Mouse (Mus musculus) heart, embryonic 12.5 days (tissue): ENCODE results near the gene Jade1. TPM values are rescaled to one million over a fixed set of nuclear protein-coding genes. Genes with fewer than 3 reads are reported as not detected.

Source experiments
- ATAC-seq: fragments of 200-750 bp; cut with Nextera tagmentation; 2 replicates; pipeline ENCODE4 v1.8.0; 2017; ENCODE audit warnings: moderate TSS enrichment, moderate library complexity; ENCODE audit not compliant: insufficient number of reproducible peaks, low FRiP score
- H3K27ac ChIP-seq: fragments of 300-500 bp; sonication (generic); 2 replicates; pipeline ENCODE4 v1.5.1; 2016; ENCODE audit warnings: mild to moderate bottlenecking, moderate library complexity; ENCODE audit not compliant: poor library complexity, severe bottlenecking
- H3K27me3 ChIP-seq: fragments of 300-500 bp; sonication (generic); replicated peaks from 2 replicates; pipeline ENCODE4 v1.6.1; 2016; ENCODE audit warnings: mild to moderate bottlenecking, moderate library complexity
- H3K36me3 ChIP-seq: fragments of 300-500 bp; sonication (generic); 2 replicates; pipeline ENCODE4 v1.6.1; 2016; ENCODE audit warnings: mild to moderate bottlenecking, moderate library complexity
- H3K4me1 ChIP-seq: fragments of 300-500 bp; sonication (generic); replicated peaks from 2 replicates; pipeline ENCODE4 v1.6.1; 2016; ENCODE audit warnings: mild to moderate bottlenecking
- H3K4me2 ChIP-seq: fragments of 300-500 bp; sonication (generic); 2 replicates; pipeline ENCODE4 v1.6.1; 2016; ENCODE audit warnings: mild to moderate bottlenecking, moderate library complexity
- H3K4me3 ChIP-seq: fragments of 300-500 bp; sonication (generic); 2 replicates; pipeline ENCODE4 v1.5.1; 2016; ENCODE audit warnings: mild to moderate bottlenecking
- H3K9ac ChIP-seq: fragments of 300-500 bp; sonication (generic); 2 replicates; pipeline ENCODE4 v1.6.1; 2016; ENCODE audit warnings: mild to moderate bottlenecking, moderate library complexity
- H3K9me3 ChIP-seq: fragments of 300-500 bp; sonication (generic); replicated peaks from 2 replicates; pipeline ENCODE4 v1.6.1; 2016; ENCODE audit warnings: mild to moderate bottlenecking, moderate library complexity
- WGBS: fragments of 180-500 bp; shearing (Covaris S2); methylation state at CpG from one replicate; pipeline ENCODE4 v1.1.7; 2016; 5-methylcytosine and 5-hydroxymethylcytosine counted together
- polyA plus RNA-seq: library from polyadenylated mRNA; unstranded; fragments of >200 nt; fragmentation: Nextera tagmentation; extraction: Ambion mirVana; gene quantifications from 2 replicates; pipeline ENCODE4 v1.2.1, GENCODE M21; 2016

Gene Jade1
- polyA plus RNA-seq, 1 experiment from 2014 or later = 19.3 TPM

DNA sequence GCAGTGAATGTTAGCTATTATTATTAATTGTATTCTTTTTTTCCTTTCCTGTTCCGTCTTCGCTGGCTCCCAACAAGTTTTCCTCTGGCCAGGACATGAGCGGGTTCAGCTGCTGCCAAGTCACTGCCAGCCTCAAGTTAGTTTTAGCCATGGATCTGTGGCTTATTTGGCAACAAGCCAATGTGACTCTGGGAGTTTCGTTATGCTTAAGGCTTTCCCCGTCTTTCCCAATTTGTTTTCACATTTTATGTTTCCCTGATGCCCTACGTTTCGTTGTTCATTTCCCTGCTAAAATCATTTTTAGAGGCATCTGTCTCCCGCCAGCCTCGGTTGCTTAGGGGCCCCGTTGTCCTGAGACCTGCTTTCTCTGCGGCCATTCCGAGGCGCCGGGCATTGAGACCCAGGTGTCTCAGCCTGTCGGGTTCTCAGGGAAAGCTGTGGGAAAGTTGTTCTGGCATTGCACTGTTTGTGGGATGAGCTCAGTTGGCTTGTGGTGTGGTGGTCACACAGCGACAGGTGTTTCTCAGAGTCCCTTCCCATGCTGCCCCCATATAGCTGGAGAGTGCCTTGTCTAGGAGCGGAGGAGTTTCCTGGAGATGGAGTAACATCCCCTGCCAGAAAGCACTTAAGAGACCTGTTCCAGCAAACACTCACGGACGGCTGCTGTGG is 33.8 kb downstream of the Jade1 start:
- peaks cover 65% of the 10 kb centered on the region for H3K4me1 ChIP-seq
- ATAC-seq = no peak
- WGBS = 86% methylated on average over 19 of the region's 19 CpGs

DNA sequence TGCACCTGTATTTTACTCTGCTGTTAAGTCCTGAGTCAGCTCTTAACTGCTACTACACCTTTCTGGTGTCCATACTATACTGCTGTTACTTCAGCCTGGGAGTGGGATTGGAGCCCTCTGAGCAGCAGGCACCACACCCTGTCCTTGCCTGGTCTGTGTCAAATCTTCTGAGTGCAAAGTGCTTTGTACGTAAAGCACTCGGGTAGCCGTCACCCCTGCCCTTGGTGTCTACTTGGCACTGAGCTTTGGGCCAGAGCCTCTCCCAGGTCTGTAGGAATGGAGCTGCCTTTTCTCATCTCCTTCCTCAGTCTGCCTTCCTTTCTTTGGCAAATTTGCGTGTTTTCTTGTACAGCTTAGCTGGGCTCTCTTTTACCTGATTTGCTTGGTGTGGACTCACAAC is 34.5 kb downstream of the Jade1 start:
- Histone ChIP-seq H3K4me2 (no peak overlapping the region), H3K9me3 (no peaks in the 10 kb centered on the region), H3K36me3 (peaks cover 34% of the 10 kb centered on the region), H3K9ac (no peak overlapping the region), H3K27ac (0 out of 2 replicates have a peak overlapping the region, but pooled peaks have one; percentile 1), H3K27me3 (no peaks in the 10 kb centered on the region), H3K4me3 (no peak overlapping the region), H3K4me1 (peaks cover 65% of the 10 kb centered on the region)
- WGBS = 57% methylated on average over 4 of the region's 4 CpGs
- no peak for ATAC-seq

More for the DNA sequence above, 33.8 kb downstream of the Jade1 start:
- no peak overlapping the region for H3K9ac ChIP-seq
- H3K36me3 ChIP-seq = peaks cover 28% of the 10 kb centered on the region
- 0 out of 2 replicates have a peak overlapping the region, but pooled peaks have one; percentile 1 for H3K27ac ChIP-seq
- H3K4me3 ChIP-seq = no peak overlapping the region
- H3K9me3 ChIP-seq = no peaks in the 10 kb centered on the region
- no peaks in the 10 kb centered on the region for H3K27me3 ChIP-seq
- H3K4me2 ChIP-seq = no peak overlapping the region

DNA sequence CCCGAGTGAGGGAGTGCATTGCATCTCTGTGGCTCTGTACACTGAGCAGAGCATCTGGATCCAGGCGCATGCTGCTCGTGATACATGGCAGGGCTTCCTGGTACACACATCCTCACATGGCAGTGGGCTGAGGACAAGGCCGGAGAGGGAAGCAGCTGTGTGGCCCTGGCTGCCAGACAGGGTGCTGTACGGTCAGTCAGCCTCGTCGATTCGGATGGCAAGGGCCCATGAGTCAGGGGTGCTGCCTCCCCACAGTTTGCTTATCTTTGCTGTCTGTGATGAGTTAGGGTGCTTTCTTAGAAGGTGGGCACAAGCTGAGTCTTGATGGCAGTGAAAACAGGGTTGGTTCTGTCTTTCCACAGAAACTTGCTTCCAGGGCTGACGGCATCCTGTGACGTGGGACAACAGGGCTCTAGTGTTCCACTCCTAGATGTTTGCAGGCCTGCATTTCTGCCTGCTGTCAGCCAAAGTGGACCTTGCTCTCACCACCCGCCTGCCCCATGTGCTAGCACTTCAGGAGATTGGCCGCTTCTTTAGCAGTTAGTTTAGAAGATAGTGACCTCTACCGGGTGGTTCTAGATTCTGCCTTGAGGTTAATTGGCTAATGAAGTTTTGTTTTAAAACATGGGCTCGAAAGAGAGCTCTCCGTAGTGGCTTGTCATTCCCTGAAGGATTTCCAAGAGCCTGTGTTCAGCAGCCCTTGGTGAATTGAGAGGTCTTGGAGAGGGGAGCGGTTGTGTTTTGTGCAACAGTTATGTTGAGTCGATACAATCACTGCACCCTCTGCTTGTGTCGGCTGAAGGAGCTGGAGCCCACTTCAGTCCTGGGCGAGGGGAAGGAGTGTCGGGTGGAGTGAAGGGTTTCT is 35.4 kb downstream of the Jade1 start:
- no peaks in the 10 kb centered on the region for H3K9me3 ChIP-seq
- 0 out of 2 replicates have a peak overlapping the region, but pooled peaks have one; percentile 8 for H3K27ac ChIP-seq
- H3K4me2 ChIP-seq = no peak overlapping the region
- H3K36me3 ChIP-seq = peaks cover 43% of the 10 kb centered on the region
- peaks cover 60% of the 10 kb centered on the region for H3K4me1 ChIP-seq
- H3K9ac ChIP-seq = 0 out of 2 replicates have a peak overlapping the region, but pooled peaks have one; percentile 0
- H3K27me3 ChIP-seq = no peaks in the 10 kb centered on the region
- 0 out of 2 replicates have a peak, but pooled peaks have one; percentile 33 for ATAC-seq
- no peak overlapping the region for H3K4me3 ChIP-seq
- 76% methylated on average over 20 of the region's 20 CpGs for WGBS

DNA sequence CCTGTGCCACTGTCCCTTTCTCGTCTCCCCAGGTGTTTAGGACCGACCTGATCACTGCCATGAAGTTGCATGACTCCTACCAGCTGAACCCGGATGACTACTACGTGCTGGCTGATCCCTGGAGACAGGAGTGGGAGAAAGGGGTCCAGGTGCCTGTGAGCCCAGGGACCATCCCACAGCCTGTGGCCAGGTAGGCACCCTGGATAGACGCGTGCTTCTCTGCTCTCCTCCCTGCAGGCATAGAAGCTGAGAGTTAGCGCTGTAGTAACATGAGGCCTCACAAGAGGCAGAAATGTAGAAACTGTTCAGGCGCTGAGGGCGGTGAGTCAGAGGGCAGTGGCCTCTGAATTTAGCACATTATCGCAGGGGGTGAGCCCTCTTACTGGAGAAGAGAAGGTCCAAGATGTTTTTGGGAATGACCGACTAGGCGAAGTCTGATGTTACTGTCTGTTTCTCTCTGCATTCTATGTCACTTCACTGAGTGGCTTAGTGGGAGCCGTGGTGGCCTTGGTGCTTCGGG is 36.2 kb downstream of the Jade1 start:
- Histone ChIP-seq H3K9ac (no peak overlapping the region), H3K36me3 (peaks cover 49% of the 10 kb centered on the region), H3K9me3 (no peaks in the 10 kb centered on the region), H3K27ac (0 out of 2 replicates have a peak overlapping the region, but pooled peaks have one; percentile 8), H3K27me3 (no peaks in the 10 kb centered on the region), H3K4me3 (no peak overlapping the region), H3K4me1 (peaks cover 54% of the 10 kb centered on the region), H3K4me2 (no peak overlapping the region)
- ATAC-seq = no peak
- 80% methylated on average over 14 of the region's 14 CpGs for WGBS

DNA sequence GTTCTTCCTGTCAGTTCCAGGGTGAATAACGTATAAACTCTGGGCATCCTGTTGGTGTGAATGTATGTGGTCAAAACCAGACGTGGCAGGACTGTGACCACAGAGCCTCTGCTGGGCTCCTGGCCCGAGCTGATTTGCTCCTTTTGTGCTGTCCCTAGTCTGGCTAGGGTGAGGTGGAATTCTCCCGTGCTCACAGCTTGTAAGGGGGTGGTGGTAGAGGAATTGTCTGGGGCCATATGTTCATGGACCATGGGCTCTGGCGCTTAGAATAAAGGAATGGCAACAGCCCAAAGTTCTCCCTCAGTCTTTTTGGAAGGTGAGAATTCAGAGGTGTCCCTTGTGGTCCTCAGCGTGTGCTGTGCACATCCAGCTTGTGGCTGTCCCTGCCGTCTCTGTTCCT is 37.3 kb downstream of the Jade1 start:
- no peaks in the 10 kb centered on the region for H3K27me3 ChIP-seq
- no peak overlapping the region for H3K9ac ChIP-seq
- no peak overlapping the region for H3K4me3 ChIP-seq
- H3K4me2 ChIP-seq = no peak overlapping the region
- 75% methylated on average over 7 of the region's 7 CpGs for WGBS
- peaks cover 43% of the 10 kb centered on the region for H3K4me1 ChIP-seq
- H3K9me3 ChIP-seq = no peaks in the 10 kb centered on the region
- ATAC-seq = no peak
- H3K36me3 ChIP-seq = peaks cover 59% of the 10 kb centered on the region
- no peak overlapping the region for H3K27ac ChIP-seq

DNA sequence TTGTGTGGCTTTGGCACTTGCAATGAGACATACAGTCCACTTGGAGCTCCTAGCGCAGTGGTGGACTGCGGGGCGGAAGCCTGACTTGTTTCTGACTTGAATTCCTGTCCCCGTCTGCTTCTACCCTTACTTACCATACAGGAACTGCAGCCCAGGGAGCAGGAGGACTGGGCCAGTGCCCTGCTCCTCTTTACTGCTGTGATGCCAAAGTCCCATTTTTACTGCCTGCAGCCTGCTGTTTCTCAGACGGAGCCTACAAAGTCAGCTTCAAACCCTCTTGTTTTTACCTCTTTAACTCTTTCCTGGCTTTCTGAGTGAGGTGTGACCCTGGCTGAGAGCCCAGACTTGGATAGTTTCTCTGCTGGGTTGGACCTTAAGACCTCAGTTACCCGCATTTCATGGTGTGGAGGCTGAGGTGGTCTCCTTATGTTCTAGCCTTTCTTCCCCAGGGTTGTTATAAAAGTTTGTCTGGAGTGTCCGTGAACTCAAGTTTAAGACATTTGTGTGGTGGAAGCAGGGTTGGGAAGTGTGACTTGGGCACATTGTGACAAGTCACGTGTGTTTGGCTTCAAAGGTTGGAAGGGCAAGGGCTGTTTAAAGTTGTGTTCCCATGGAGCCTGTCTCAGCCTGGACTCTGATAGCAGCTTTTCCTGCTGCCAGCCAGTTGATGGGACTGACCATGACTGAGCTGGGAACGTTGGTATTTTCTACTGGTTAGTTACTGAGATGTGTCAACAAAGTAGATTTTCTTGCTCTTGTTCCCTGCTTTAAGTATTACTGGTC is 38.8 kb downstream of the Jade1 start:
- Histone ChIP-seq H3K27me3 (no peaks in the 10 kb centered on the region), H3K4me2 (no peak overlapping the region), H3K27ac (no peak overlapping the region), H3K4me1 (peaks cover 41% of the 10 kb centered on the region), H3K4me3 (no peak overlapping the region), H3K9ac (no peak overlapping the region), H3K36me3 (peaks cover 59% of the 10 kb centered on the region), H3K9me3 (no peaks in the 10 kb centered on the region)
- ATAC-seq = no peak
- 83% methylated on average over 9 of the region's 9 CpGs for WGBS

DNA sequence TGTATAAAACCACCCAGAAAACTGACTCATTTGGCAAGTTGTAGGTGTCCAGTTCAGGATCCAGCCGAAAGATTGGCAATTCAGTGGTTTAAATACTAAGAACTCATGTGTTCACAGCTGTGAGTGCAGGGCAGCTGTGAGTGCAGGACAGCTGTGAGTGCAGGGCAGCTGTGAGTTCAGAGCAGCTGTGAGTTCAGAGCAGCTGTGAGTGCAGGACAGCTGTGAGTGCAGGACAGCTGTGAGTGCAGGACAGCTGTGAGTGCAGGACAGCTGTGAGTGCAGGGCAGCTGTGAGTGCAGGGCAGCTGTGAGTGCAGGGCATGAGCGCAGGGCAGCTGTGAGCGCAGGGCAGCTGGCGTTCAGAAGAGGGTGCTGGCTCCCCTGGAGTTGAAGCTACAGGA is 39.5 kb downstream of the Jade1 start:
- H3K9ac ChIP-seq = no peak overlapping the region
- 93% methylated on average over 4 of the region's 4 CpGs for WGBS
- peaks cover 41% of the 10 kb centered on the region for H3K4me1 ChIP-seq
- no peak overlapping the region for H3K4me3 ChIP-seq
- H3K36me3 ChIP-seq = peaks cover 54% of the 10 kb centered on the region
- no peaks in the 10 kb centered on the region for H3K9me3 ChIP-seq
- H3K4me2 ChIP-seq = no peak overlapping the region
- H3K27ac ChIP-seq = no peak overlapping the region
- ATAC-seq = no peak
- no peaks in the 10 kb centered on the region for H3K27me3 ChIP-seq

DNA sequence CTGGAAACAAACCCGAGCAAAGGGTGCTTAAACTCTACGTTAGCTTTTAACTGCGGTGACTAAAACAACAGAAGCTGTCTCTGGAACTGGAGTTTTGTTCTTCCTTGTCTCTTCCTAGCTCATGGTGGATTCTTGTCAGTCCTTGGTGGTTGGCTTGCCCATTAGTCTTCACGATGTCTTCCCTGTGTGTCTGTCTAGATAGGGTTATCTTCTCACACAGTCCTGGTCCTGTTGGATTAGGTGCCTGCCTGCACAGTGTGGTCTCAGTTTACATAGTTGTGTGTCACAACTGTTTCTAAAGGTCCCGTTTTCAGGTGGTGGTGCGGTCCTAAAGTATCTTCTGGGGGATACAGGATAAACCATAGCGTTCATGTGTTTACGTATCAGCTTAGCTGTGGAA is 41.5 kb downstream of the Jade1 start:
- Histone ChIP-seq H3K4me1 (peaks cover 29% of the 10 kb centered on the region), H3K36me3 (peaks cover 59% of the 10 kb centered on the region), H3K4me2 (no peak overlapping the region), H3K27me3 (no peaks in the 10 kb centered on the region), H3K4me3 (no peak overlapping the region), H3K9me3 (no peaks in the 10 kb centered on the region), H3K27ac (no peak overlapping the region), H3K9ac (no peak overlapping the region)
- WGBS = 88% methylated on average over 8 of the region's 8 CpGs
- no peak for ATAC-seq

DNA sequence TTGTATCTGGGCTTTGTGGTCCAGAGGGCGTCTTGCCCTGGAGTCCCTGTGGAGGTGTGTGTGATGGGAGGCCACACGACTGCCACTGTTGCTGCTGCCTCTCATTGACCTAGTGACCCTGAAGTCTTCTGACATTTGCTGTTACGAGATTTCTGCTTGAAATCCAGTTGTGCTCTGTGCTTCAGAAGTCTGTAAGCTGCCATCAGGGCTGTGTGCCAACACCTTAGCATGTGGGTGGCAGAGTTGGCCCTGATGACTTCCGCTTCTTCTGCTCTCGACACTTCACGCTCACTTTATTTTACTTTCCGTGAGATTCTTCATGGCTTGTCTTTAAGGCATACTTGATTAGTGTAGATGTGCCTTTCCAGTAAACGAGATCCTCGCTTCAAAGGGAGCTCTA is 42.9 kb downstream of the Jade1 start:
- H3K27ac ChIP-seq = no peak overlapping the region
- WGBS = 61% methylated on average over 9 of the region's 9 CpGs
- H3K9me3 ChIP-seq = no peaks in the 10 kb centered on the region
- H3K4me2 ChIP-seq = no peak overlapping the region
- no peaks in the 10 kb centered on the region for H3K27me3 ChIP-seq
- ATAC-seq = no peak
- H3K4me3 ChIP-seq = no peak overlapping the region
- H3K9ac ChIP-seq = no peak overlapping the region
- H3K4me1 ChIP-seq = peaks cover 35% of the 10 kb centered on the region
- H3K36me3 ChIP-seq = peaks cover 56% of the 10 kb centered on the region

DNA sequence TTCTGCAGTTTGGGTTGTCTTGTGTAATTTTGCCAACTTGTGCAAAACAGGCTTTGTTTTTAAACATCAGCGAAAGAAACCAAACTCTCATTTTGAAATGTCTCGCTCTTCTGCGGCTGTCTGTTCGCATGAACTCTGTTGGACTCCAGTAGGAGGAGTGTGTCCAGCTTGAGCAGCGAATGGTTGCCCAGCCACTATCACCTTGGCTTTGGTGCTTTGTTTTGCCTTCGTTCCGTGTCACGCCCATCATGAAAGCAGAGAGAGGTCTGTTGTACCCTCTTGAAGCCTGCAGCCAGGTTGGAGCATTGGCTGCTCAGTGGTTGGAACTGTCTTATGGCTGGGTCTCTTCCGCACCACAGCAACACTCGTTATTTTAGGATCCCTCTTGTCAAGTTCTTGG is 43.7 kb downstream of the Jade1 start:
- WGBS = 84% methylated on average over 10 of the region's 10 CpGs
- no peak for ATAC-seq
- Histone ChIP-seq H3K36me3 (peaks cover 54% of the 10 kb centered on the region), H3K4me1 (peaks cover 40% of the 10 kb centered on the region), H3K9me3 (no peaks in the 10 kb centered on the region), H3K27ac (peak overlapping the region; percentile 60; the same call in 1 of the 2 replicates), H3K4me2 (no peak overlapping the region), H3K4me3 (no peak overlapping the region), H3K9ac (no peak overlapping the region), H3K27me3 (no peaks in the 10 kb centered on the region)
